Mouse (Mus musculus): ENCODE data around the gene Lgr4. TPM values are rescaled to one million over a fixed set of nuclear protein-coding genes. Genes with fewer than 3 reads are reported as not detected.
A peak's percentile ranks its signal among the peaks of the same experiment; 100 is the strongest.

Lgr4 gene
- polyA plus RNA-seq, 1 experiment from 2014 or later = 20.8 TPM

DNA sequence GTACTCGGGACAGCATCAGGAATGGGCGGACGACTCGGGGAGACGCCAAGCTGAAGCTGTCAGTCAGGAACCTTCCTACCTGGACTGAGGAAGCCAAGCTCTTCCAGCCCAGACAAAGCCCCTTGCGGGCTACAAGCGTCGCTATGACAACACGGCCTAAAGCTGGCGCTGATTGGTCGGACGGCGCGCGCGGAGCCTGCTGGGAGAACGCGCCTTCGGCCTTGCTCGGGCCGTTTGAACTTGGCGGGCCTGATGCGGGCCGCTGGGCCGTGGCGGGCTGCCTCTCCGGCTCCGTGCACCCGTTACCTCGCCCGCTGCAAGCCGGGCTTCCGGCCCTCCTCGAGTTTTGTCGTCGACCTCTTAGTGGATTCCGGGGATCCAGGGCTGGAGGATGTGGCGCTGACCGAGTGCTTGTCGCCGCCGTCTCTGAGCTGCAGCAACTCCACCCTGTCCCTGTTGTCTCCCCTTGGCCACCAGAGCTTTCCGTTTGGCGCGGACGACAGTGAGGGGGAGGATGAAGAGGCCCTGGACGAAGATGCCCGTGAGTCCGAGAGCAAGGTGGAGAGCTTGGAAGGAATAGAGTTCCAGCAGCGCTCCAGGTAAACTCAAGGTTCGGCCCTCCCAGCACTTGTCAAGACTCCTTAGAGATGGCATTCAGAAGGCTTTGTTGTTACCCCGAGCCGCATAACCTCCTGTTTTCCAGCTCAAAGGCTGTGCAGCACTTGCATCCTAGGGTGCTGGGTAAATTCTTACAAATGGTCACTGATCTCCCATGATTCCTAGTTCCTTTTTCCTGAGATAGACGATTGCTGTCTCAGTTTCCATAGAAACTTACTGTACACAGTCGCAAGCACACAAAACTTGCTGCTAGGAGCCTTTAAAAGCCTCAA is 100.4 kb downstream of the Lgr4 start, which contains the start of gene Ccdc34:
Gene Ccdc34, plus strand, starts transcription at position 202 of the 890 bp plus-strand sequence.
- ATAC-seq (ENCODE audit: insufficient number of reproducible peaks, insufficient read depth, low FRiP score, low read depth) = peak; percentile 97
- Histone ChIP-seq H3K4me1 (ENCODE audit: control insufficient read depth in 2 of 2, insufficient read depth in 2 of 2, low read length in 2 of 2) (peaks cover 0 to 24% of the 10 kb centered on the region in 2 experiments; a peak in 2 of 4 replicates), H3K4me2 (ENCODE audit: low read length) (peak within 1 kb of the TSS; percentile 71), H3K4me3 (ENCODE audit: control insufficient read depth in 1 of 2, insufficient read depth in 1 of 2, low read depth in 1 of 2, low read length in 2 of 2) (peak within 1 kb of the TSS; percentile 77 to 90), H3K36me3 (ENCODE audit: control insufficient read depth, insufficient read depth, low read length) (peaks cover 29% of the 10 kb centered on the region), H3K27ac (replicated peaks in 1 of 2; ENCODE audit: control insufficient read depth in 1 of 2, insufficient read depth in 1 of 2, low read depth in 2 of 2, low read length in 2 of 2) (peak within 1 kb of the TSS; percentile 80 to 81), H3K27me3 (ENCODE audit: control insufficient read depth, insufficient read depth, low read length) (no peaks in the 10 kb centered on the region), H3K9me3 (ENCODE audit: control insufficient read depth, low read length) (no peaks in the 10 kb centered on the region), H3K9ac (ENCODE audit: low read length) (peak within 1 kb of the TSS; percentile 87)
- WGBS = under 1% methylated on average over 55 of the region's 55 CpGs

- H3K9me3 ChIP-seq (ENCODE audit: control insufficient read depth, low read length) = no peaks in the 10 kb centered on the region
- H3K4me1 ChIP-seq (ENCODE audit: control insufficient read depth in 2 of 2, insufficient read depth in 2 of 2, low read length in 2 of 2) = peaks cover 0 to 24% of the 10 kb centered on the region in 2 experiments; a peak in 2 of 4 replicates
- no peak overlapping the region for H3K27ac ChIP-seq (replicated peaks in 1 of 2; ENCODE audit: control insufficient read depth in 1 of 2, insufficient read depth in 1 of 2, low read depth in 2 of 2, low read length in 2 of 2)
- no peak for ATAC-seq (ENCODE audit: insufficient number of reproducible peaks, insufficient read depth, low FRiP score, low read depth)
- H3K4me2 ChIP-seq (ENCODE audit: low read length) = peak overlapping the region; percentile 71
- no peak overlapping the region for H3K4me3 ChIP-seq (ENCODE audit: control insufficient read depth in 1 of 2, insufficient read depth in 1 of 2, low read depth in 1 of 2, low read length in 2 of 2)
- H3K36me3 ChIP-seq (ENCODE audit: control insufficient read depth, insufficient read depth, low read length) = peaks cover 25% of the 10 kb centered on the region
- 85% methylated on average over 4 of the region's 4 CpGs for WGBS
- H3K9ac ChIP-seq (ENCODE audit: low read length) = peak overlapping the region; percentile 23; the same call in 1 of the 2 replicates
- H3K27me3 ChIP-seq (ENCODE audit: control insufficient read depth, insufficient read depth, low read length) = no peaks in the 10 kb centered on the region
Measured at GRCm38 (mm10) chr2:110019656-110020055, 102.2 kb downstream of the Lgr4 start.

DNA sequence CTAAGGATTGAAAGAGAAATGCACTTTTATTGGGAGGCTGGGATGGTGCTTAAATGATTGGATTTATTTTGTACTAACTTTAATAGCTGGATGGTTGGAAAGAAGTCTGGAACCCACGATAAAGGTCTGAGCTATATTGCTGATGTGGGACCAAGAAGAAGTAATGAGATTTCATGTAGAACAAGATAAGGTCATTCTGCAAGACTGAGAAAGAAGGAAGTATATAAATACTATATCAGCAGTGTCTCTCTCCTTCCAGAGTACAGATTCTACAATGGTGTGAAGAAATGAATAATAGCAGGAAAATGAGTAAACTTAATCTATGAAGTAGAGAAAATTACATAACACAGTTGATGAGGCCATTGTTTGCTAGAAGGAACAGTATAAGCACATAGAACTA is 103.0 kb downstream of the Lgr4 start:
- H3K4me2 ChIP-seq (ENCODE audit: low read length) = no peak overlapping the region
- no peak overlapping the region for H3K27ac ChIP-seq (replicated peaks in 1 of 2; ENCODE audit: control insufficient read depth in 1 of 2, insufficient read depth in 1 of 2, low read depth in 2 of 2, low read length in 2 of 2)
- no peaks in the 10 kb centered on the region for H3K27me3 ChIP-seq (ENCODE audit: control insufficient read depth, insufficient read depth, low read length)
- H3K4me1 ChIP-seq (ENCODE audit: control insufficient read depth in 2 of 2, insufficient read depth in 2 of 2, low read length in 2 of 2) = peaks cover 0 to 24% of the 10 kb centered on the region in 2 experiments; a peak in 2 of 4 replicates
- no peak overlapping the region for H3K4me3 ChIP-seq (ENCODE audit: control insufficient read depth in 1 of 2, insufficient read depth in 1 of 2, low read depth in 1 of 2, low read length in 2 of 2)
- 91% methylated on average over 1 of the region's 1 CpGs for WGBS
- H3K36me3 ChIP-seq (ENCODE audit: control insufficient read depth, insufficient read depth, low read length) = peaks cover 25% of the 10 kb centered on the region
- no peak overlapping the region for H3K9ac ChIP-seq (ENCODE audit: low read length)
- no peak for ATAC-seq (ENCODE audit: insufficient number of reproducible peaks, insufficient read depth, low FRiP score, low read depth)
- H3K9me3 ChIP-seq (ENCODE audit: control insufficient read depth, low read length) = no peaks in the 10 kb centered on the region

DNA sequence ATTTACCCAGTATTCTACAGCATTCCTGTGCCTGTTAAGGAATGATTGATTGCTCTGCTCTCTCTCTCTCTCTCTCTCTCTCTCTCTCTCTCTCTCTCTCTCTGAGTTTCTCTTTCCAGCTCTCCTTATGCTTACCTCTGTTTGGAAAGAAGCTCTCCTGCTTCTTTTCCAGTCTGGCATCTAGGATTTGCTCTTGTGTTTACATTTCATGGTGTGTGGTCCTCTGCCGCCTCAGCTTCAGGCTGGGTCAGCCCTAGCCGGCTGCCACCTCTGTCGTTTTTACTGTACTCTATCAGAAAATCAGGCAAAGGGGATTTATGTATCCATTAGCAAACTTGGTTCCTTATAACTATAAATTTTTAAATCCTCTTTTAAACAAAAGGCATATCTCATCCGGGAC is 118.8 kb downstream of the Lgr4 start:
- Histone ChIP-seq H3K9ac (ENCODE audit: low read length) (peak overlapping the region; percentile 6; the same call in 1 of the 2 replicates), H3K4me2 (ENCODE audit: low read length) (peak overlapping the region; percentile 40), H3K4me1 (ENCODE audit: control insufficient read depth in 2 of 2, insufficient read depth in 2 of 2, low read length in 2 of 2) (peaks cover 0 to 22% of the 10 kb centered on the region in 2 experiments; a peak in 2 of 4 replicates), H3K9me3 (ENCODE audit: control insufficient read depth, low read length) (no peaks in the 10 kb centered on the region), H3K27me3 (ENCODE audit: control insufficient read depth, insufficient read depth, low read length) (no peaks in the 10 kb centered on the region), H3K4me3 (ENCODE audit: control insufficient read depth in 1 of 2, insufficient read depth in 1 of 2, low read depth in 1 of 2, low read length in 2 of 2) (no peak overlapping the region), H3K27ac (replicated peaks in 1 of 2; ENCODE audit: control insufficient read depth in 1 of 2, insufficient read depth in 1 of 2, low read depth in 2 of 2, low read length in 2 of 2) (peak overlapping the region in 1 of 2 experiments; percentile 56; a peak in 2 of 4 replicates), H3K36me3 (ENCODE audit: control insufficient read depth, insufficient read depth, low read length) (peaks cover 28% of the 10 kb centered on the region)
- WGBS = 27% methylated on average over 4 of the region's 4 CpGs
- no peak for ATAC-seq (ENCODE audit: insufficient number of reproducible peaks, insufficient read depth, low FRiP score, low read depth)

DNA sequence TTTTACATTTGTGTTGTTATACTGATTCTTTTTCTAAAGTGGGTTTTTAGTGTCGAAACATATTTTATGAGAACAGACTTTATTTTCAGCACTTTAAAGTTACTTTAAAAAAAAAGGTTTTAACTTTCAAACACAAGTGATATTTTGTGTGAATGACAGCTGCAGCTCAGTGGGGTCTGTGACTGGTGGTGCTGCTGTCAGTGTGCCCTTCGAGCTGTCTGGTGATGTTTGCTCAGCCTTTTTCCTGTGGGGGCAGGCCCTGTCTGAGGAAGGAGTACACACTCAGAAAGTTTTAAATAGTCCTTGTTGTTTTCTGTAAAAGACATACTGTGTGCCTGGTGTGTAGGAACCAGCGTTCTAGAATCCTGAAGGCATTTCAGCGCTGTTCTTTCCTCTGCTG is 119.2 kb downstream of the Lgr4 start:
- no peak overlapping the region for H3K4me3 ChIP-seq (ENCODE audit: control insufficient read depth in 1 of 2, insufficient read depth in 1 of 2, low read depth in 1 of 2, low read length in 2 of 2)
- no peaks in the 10 kb centered on the region for H3K27me3 ChIP-seq (ENCODE audit: control insufficient read depth, insufficient read depth, low read length)
- H3K4me2 ChIP-seq (ENCODE audit: low read length) = peak overlapping the region; percentile 40
- H3K4me1 ChIP-seq (ENCODE audit: control insufficient read depth in 2 of 2, insufficient read depth in 2 of 2, low read length in 2 of 2) = peaks cover 0 to 22% of the 10 kb centered on the region in 2 experiments; a peak in 2 of 4 replicates
- peak overlapping the region; percentile 42 to 56 for H3K27ac ChIP-seq (replicated peaks in 1 of 2; ENCODE audit: control insufficient read depth in 1 of 2, insufficient read depth in 1 of 2, low read depth in 2 of 2, low read length in 2 of 2)
- no peak for ATAC-seq (ENCODE audit: insufficient number of reproducible peaks, insufficient read depth, low FRiP score, low read depth)
- peaks cover 30% of the 10 kb centered on the region for H3K36me3 ChIP-seq (ENCODE audit: control insufficient read depth, insufficient read depth, low read length)
- peak overlapping the region; percentile 58; the same call in 1 of the 2 replicates for H3K9ac ChIP-seq (ENCODE audit: low read length)
- 52% methylated on average over 4 of the region's 4 CpGs for WGBS
- no peaks in the 10 kb centered on the region for H3K9me3 ChIP-seq (ENCODE audit: control insufficient read depth, low read length)

GRCm38 (mm10) chr2:110037221-110037620 is 119.8 kb downstream of the Lgr4 start:
- Histone ChIP-seq H3K27me3 (ENCODE audit: control insufficient read depth, insufficient read depth, low read length) (no peaks in the 10 kb centered on the region), H3K27ac (replicated peaks in 1 of 2; ENCODE audit: control insufficient read depth in 1 of 2, insufficient read depth in 1 of 2, low read depth in 2 of 2, low read length in 2 of 2) (peak overlapping the region in 1 of 2 experiments; percentile 56; a peak in 3 of 4 replicates), H3K9ac (ENCODE audit: low read length) (peak overlapping the region; percentile 58; the same call in 1 of the 2 replicates), H3K4me1 (ENCODE audit: control insufficient read depth in 2 of 2, insufficient read depth in 2 of 2, low read length in 2 of 2) (peaks cover 0 to 24% of the 10 kb centered on the region in 2 experiments; a peak in 2 of 4 replicates), H3K36me3 (ENCODE audit: control insufficient read depth, insufficient read depth, low read length) (peaks cover 30% of the 10 kb centered on the region), H3K9me3 (ENCODE audit: control insufficient read depth, low read length) (no peaks in the 10 kb centered on the region), H3K4me2 (ENCODE audit: low read length) (peak overlapping the region; percentile 40), H3K4me3 (ENCODE audit: control insufficient read depth in 1 of 2, insufficient read depth in 1 of 2, low read depth in 1 of 2, low read length in 2 of 2) (no peak overlapping the region)
- no peak for ATAC-seq (ENCODE audit: insufficient number of reproducible peaks, insufficient read depth, low FRiP score, low read depth)
- WGBS = 33% methylated on average over 2 of the region's 2 CpGs

DNA sequence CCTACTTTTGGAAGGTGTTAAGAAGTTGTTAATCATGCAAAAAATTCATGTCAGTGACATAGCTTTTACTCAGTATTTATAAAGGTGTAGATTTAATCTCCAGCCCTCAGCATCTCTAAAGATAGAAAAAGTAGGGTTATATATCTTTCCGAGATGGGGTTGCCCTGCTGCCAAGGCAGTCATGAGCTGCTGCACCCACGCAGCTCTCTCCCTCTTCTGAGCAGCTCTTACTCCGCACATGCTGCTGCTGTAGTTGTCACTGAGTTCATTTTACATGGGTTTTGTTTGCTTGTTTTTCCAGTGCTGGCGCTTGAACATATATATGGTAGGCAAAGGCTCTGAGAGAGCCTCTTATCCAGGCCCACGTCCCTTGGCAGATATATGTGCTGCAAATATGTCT is 120.9 kb downstream of the Lgr4 start:
- Histone ChIP-seq H3K4me3 (ENCODE audit: control insufficient read depth in 1 of 2, insufficient read depth in 1 of 2, low read depth in 1 of 2, low read length in 2 of 2) (no peak overlapping the region), H3K9ac (ENCODE audit: low read length) (no peak overlapping the region), H3K27ac (replicated peaks in 1 of 2; ENCODE audit: control insufficient read depth in 1 of 2, insufficient read depth in 1 of 2, low read depth in 2 of 2, low read length in 2 of 2) (no peak overlapping the region), H3K27me3 (ENCODE audit: control insufficient read depth, insufficient read depth, low read length) (no peaks in the 10 kb centered on the region), H3K4me2 (ENCODE audit: low read length) (no peak overlapping the region), H3K36me3 (ENCODE audit: control insufficient read depth, insufficient read depth, low read length) (peaks cover 19% of the 10 kb centered on the region), H3K9me3 (ENCODE audit: control insufficient read depth, low read length) (no peaks in the 10 kb centered on the region), H3K4me1 (ENCODE audit: control insufficient read depth in 2 of 2, insufficient read depth in 2 of 2, low read length in 2 of 2) (peaks cover 0 to 26% of the 10 kb centered on the region in 2 experiments; a peak in 2 of 4 replicates)
- no peak for ATAC-seq (ENCODE audit: insufficient number of reproducible peaks, insufficient read depth, low FRiP score, low read depth)
- 71% methylated on average over 5 of the region's 5 CpGs for WGBS

Data from heart, embryonic 14.5 days (tissue).